Mouse (Mus musculus) B cell, adult (primary cell): ENCODE measurements around the gene Fam161b. TPM values are rescaled to one million over a fixed set of nuclear protein-coding genes. Genes with fewer than 3 reads are reported as not detected.

Experiments used
- total RNA-seq: library from RNA; stranded (reverse); gene quantifications from 4 replicates; pipeline ENCODE4 v1.2.4, GENCODE M21; 2023; ENCODE audit not compliant: inconsistent age

Gene Fam161b
- total RNA-seq = 1.6 to 2.4 TPM (median 2.0 TPM) in 4 replicates

DNA sequence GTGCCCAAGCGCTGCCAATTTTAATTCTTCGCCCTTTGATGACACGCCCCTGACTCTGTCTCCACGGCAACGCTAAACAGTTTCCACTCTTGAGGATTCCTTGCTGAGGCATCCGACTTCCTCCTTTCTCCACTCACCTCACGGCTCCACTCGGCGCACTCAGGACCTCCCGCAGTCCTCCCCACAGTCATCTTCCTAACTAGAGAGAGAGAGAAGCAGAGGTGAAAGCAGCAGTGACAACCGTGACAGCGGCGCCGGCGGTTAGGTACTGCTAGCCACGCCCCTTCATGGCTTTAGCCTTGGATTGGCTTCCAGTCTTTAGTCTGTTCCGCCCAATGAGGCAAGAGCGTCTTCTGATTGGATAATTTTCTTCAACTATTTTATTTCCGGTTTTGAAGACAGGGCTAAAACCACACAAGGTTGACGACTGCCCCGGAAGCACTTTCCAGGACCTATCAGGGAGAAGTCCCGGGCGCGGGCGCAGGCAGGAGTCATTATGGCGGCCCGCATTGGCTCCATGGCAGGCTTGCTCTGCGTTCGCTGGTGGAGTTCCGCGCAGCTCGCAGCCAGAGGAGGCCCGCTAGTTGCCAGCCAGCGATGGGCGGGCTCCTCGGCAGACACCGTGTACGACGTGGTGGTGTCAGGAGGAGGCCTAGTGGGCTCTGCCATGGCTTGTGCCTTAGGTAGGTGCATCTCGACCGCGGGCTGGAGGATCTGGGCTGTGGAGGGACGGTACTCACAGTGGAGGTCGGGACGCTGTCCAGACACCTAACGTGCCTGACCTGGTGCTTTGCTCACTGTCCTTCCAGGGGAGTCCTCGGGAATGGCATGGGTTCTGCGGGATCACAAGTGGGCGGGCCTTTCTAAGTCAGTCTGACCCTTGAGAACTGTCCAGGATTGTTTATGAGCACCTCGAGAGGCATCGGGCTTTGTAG, at the start of gene Fam161b, which contains the start of gene Coq6:
Gene Fam161b, minus strand, starts transcription at position 279 of the 935 bp plus-strand sequence.
Gene Coq6, plus strand, starts transcription at position 103 of the 935 bp plus-strand sequence.

DNA sequence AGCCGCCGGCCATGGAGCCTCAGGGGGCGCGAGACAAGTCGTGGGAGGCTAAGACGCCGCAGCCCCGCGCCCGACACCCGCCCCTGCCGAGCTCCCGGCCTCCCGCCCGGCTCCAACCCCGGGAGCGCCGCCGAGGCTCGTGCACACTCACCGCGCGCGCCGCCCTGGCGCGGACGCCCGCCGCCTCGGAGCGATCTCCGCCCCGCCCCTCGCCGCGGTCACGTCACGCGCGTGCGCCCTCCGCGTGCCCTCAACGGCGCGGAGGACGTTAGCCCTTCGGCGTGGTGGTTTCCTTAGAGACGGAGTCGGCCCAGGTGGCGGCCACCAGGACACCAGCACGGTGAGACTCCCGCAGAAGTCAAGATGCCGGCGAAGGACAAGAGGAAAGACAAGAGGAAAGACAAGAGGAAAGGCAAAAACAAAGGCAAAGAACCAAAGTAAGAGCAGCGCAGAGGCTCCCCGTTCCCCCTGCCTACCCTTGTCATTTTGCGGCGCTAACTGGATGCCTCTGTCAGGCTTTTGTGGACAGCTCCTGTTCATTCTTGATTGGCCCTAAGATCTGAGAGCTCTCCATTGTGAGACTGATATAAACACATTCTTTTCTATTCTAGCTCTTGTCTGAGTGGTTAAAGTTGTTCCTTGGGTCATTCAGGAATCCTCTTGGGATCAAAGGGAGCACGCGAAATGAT, 47.3 kb upstream of the Fam161b start, which contains the start of the genes Entpd5 and Bbof1:
Gene Entpd5, minus strand, starts transcription at position 211 of the 689 bp plus-strand sequence.
Gene Bbof1, plus strand, starts transcription at position 253 of the 689 bp plus-strand sequence.

DNA sequence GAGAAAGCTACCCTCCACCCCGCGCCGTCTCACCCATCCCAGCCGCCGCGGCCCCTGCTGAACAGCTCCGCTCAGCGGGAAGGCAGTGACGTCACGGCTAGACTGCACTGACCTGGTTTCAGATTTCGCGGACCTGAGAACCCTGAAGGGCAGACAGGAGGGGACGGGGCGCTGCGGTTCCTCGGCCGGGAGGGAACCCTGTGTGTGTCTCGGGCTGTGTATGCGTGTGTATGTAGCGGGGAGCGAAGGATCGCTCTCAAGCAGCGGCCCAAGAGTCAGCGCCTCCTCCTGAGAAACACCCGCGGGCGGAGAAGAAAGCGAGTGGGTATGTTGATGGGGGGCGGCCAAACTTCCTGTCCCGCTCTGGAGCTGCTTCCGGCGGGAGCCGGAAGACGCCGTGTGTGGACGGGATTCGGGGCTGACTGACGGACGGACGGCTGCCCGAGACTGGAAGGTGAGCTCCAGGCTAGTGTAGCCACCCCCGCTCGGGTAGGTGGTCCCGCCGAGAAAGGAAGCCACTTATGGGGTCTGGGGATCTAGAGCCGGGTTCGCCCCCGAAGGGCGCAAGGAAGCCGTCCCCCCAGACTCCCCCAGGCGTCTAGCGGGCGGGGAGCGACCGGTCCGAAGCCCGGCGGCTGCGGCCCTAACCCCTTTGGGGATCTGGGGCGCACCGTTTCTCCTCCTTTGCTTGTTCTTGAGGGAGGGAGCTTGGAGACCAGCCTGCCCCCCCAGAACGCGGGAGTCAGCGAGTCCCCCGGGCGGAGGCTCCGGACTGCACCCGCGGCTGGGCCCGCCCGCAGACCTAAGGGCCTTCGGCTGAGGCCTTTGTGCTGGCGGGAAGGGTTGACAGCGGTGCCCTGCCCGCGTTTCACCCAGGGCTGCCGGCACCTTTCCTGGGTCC, 44.7 kb downstream of the Fam161b start, which contains the start of gene Zfp410:
Gene Zfp410, plus strand, starts transcription at position 132 of the 901 bp plus-strand sequence.

Other genes starting within 250 kb of the Fam161b start
- gene Dnal1, start 247.5 kb downstream of the Fam161b start, total RNA-seq = 0.35 to 1.00 TPM (median 0.81 TPM) in 4 replicates
- gene Pnma1, start 213.3 kb downstream of the Fam161b start, total RNA-seq = 10.2 to 14.2 TPM (median 11.9 TPM) in 4 replicates
- 173 to 223 TPM (median 205 TPM) in 4 replicates for gene Elmsan1, start 143.0 kb downstream of the Fam161b start, total RNA-seq
- gene Ptgr2, start 76.6 kb downstream of the Fam161b start, total RNA-seq = 15.3 to 23.6 TPM (median 21.4 TPM) in 4 replicates
- gene Zfp410, start 45.0 kb downstream of the Fam161b start, total RNA-seq = 62.2 to 68.0 TPM (median 66.5 TPM) in 4 replicates
- gene Coq6, start 176 bp downstream of the Fam161b start, total RNA-seq = 21.3 to 35.0 TPM (median 26.9 TPM) in 4 replicates
- gene Entpd5, start 47.2 kb upstream of the Fam161b start, total RNA-seq = 26.3 to 29.4 TPM (median 28.7 TPM) in 4 replicates
- 1.3 to 1.8 TPM (median 1.5 TPM) in 4 replicates for gene Bbof1, start 47.2 kb upstream of the Fam161b start, total RNA-seq
- gene Rnf113a2, start 55.4 kb upstream of the Fam161b start, total RNA-seq = 42.5 to 47.6 TPM (median 45.7 TPM) in 4 replicates
- gene Aldh6a1, start 89.2 kb upstream of the Fam161b start, total RNA-seq = 7.9 to 11.3 TPM (median 9.1 TPM) in 4 replicates
- gene Lin52, start 89.6 kb upstream of the Fam161b start, total RNA-seq = 18.4 to 22.2 TPM (median 20.8 TPM) in 4 replicates
- gene Vsx2, start 207.9 kb upstream of the Fam161b start, total RNA-seq = not detected in 4 replicates